8 mouse cellular contexts compared by ENCODE assay signal in the genomic region with DNA sequence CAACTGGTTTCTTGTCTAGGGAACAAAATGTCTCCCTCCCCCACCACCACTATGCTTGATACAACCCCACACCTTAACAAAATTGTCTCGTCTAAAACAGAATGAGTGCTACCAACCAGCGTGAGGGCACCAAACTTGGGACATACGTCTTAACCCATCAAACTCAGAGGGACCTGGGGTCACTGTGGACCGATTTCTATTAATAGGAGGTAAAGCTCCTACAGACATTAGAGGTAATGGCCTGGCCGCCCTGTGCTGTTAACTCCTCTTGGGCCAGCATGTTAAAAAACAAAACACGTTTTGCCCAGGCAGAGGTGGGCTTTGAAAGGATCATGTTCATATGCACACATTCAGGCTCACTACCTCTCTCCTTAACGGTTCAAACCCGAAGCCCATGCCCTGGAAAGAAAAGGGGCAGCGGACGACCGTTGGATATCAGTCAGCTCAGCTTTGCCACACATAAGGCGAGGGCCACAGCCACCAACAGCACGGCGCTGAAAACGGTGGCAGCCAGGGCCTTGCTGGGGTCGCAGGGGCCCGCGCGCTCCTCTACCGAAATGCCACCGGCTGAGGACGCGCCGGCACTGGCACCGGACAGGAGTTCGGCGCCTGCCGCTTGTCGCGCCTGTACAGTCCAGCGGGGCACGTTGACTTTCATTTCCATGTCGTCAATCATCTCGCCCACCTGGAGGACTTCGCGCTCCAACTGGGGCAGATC. TPM values are rescaled to one million over a fixed set of nuclear protein-coding genes. Genes with fewer than 3 reads are reported as not detected.
DNase-seq lines count a peak whose midpoint lies in the region; ATAC-seq and TF ChIP-seq lines count a peak whose summit lies in the region.

No protein-coding gene starts in this region.

- peaks cover 46% of the 10 kb centered on the region for H3K27me3 ChIP-seq in kidney, embryonic 15.5 days
- peaks cover 21% of the 10 kb centered on the region for H3K27me3 ChIP-seq in embryonic facial prominence, embryonic 11.5 days (ENCODE audit: control insufficient read depth, insufficient read depth, low read length)
- H3K27me3 ChIP-seq in hindbrain, postnatal 0 days (ENCODE audit: insufficient read depth, low read length): peaks cover 13% of the 10 kb centered on the region
- peaks cover 25% of the 10 kb centered on the region for H3K27me3 ChIP-seq in myocyte (ENCODE audit: control insufficient read depth, insufficient read depth, insufficient read length)

- ATAC-seq in kidney, embryonic 15.5 days (replicated peaks; ENCODE audit: low FRiP score): no peak
- ATAC-seq in embryonic facial prominence, embryonic 11.5 days (replicated peaks; ENCODE audit: insufficient number of reproducible peaks, low FRiP score, low TSS enrichment, low read depth): no peak
- ATAC-seq in hindbrain, postnatal 0 days: no peak

- no peak for TF ChIP-seq CTCF in hindbrain, postnatal 0 days (IDR thresholded peaks at IDR 0.05; ENCODE audit: low read depth)

- peak overlapping the region; percentile 92 for H3K4me2 ChIP-seq in kidney, embryonic 15.5 days
- H3K4me2 ChIP-seq in embryonic facial prominence, embryonic 11.5 days (ENCODE audit: low read depth, low read length): peak overlapping the region; percentile 96
- H3K4me2 ChIP-seq in hindbrain, postnatal 0 days (ENCODE audit: low read depth, low read length): peak overlapping the region; percentile 95
- peak overlapping the region; percentile 99 for H3K4me2 ChIP-seq in myocyte (ENCODE audit: low read depth)

- H3K4me3 ChIP-seq in kidney, embryonic 15.5 days (replicated peaks): peak overlapping the region; percentile 92
- H3K4me3 ChIP-seq in embryonic facial prominence, embryonic 11.5 days (ENCODE audit: low read depth, low read length): peak overlapping the region; percentile 81
- peak overlapping the region; percentile 94 for H3K4me3 ChIP-seq in hindbrain, postnatal 0 days (ENCODE audit: low read length)
- H3K4me3 ChIP-seq in myocyte: peak overlapping the region; percentile 74

- H3K79me2 ChIP-seq in myocyte (ENCODE audit: control insufficient read depth, insufficient read depth): no peaks in the 10 kb centered on the region

- H3K4me1 ChIP-seq in kidney, embryonic 15.5 days: peaks cover 27% of the 10 kb centered on the region
- peaks cover 3% of the 10 kb centered on the region; the same call in 1 of the 2 replicates for H3K4me1 ChIP-seq in embryonic facial prominence, embryonic 11.5 days (ENCODE audit: control insufficient read depth, insufficient read depth, low read length)
- H3K4me1 ChIP-seq in hindbrain, postnatal 0 days (ENCODE audit: insufficient read depth, low read length): peaks cover 7% of the 10 kb centered on the region; the same call in 1 of the 2 replicates

- no peaks in the 10 kb centered on the region for H3K36me3 ChIP-seq in kidney, embryonic 15.5 days
- no peaks in the 10 kb centered on the region for H3K36me3 ChIP-seq in embryonic facial prominence, embryonic 11.5 days (replicated peaks; ENCODE audit: control insufficient read depth, insufficient read depth, low read depth, low read length)
- no peaks in the 10 kb centered on the region for H3K36me3 ChIP-seq in hindbrain, postnatal 0 days (ENCODE audit: insufficient read depth, low read length)
- no peaks in the 10 kb centered on the region for H3K36me3 ChIP-seq in myocyte (ENCODE audit: control insufficient read depth, insufficient read depth)

- peak overlapping the region; percentile 35; the same call in 1 of the 2 replicates for H3K9ac ChIP-seq in kidney, embryonic 15.5 days
- H3K9ac ChIP-seq in embryonic facial prominence, embryonic 11.5 days (replicated peaks; ENCODE audit: low read length): peak overlapping the region; percentile 39
- H3K9ac ChIP-seq in hindbrain, postnatal 0 days (replicated peaks; ENCODE audit: low read length): peak overlapping the region; percentile 40

- H3K9me3 ChIP-seq in kidney, embryonic 15.5 days (replicated peaks): no peaks in the 10 kb centered on the region
- no peaks in the 10 kb centered on the region for H3K9me3 ChIP-seq in embryonic facial prominence, embryonic 11.5 days (replicated peaks; ENCODE audit: control insufficient read depth, low read length)
- H3K9me3 ChIP-seq in hindbrain, postnatal 0 days (ENCODE audit: low read length): no peaks in the 10 kb centered on the region

- H3ac ChIP-seq in myocyte (ENCODE audit: control insufficient read depth, insufficient read length): no peak overlapping the region

- DNase-seq in kidney, postnatal 25 days: no peak
- peak; percentile 2 for DNase-seq in embryonic facial prominence, embryonic 11.5 days (ENCODE audit: low spot score)
- DNase-seq in hindbrain, postnatal 0 days (ENCODE audit: low spot score): no peak
- no peak for DNase-seq in right cerebral cortex, postnatal 14 days
- DNase-seq in layer of hippocampus, adult 9-11 months: no peak
- DNase-seq in layer of hippocampus, postnatal 25 days (ENCODE audit: extremely low spot score in 1 of 2, low spot score in 1 of 2): no peak

- H3K27ac ChIP-seq in kidney, embryonic 15.5 days: no peak overlapping the region
- no peak overlapping the region for H3K27ac ChIP-seq in embryonic facial prominence, embryonic 11.5 days (replicated peaks; ENCODE audit: low read depth, low read length)
- no peak overlapping the region for H3K27ac ChIP-seq in hindbrain, postnatal 0 days

- no peak for TF ChIP-seq POLR2A in myocyte (IDR thresholded peaks at IDR 0.05; ENCODE audit: insufficient read length, low read depth)

- WGBS in kidney, embryonic 15.5 days: 5% methylated on average over 36 of the region's 36 CpGs
- WGBS in embryonic facial prominence, embryonic 11.5 days: 5% methylated on average over 36 of the region's 36 CpGs
- 5% methylated on average over 35 of the region's 36 CpGs for WGBS in hindbrain, postnatal 0 days

TF ChIP-seq in myocyte, 11 proteins besides CTCF, POLR2A, EP300 and RAD21:
- TF ChIP-seq E2F4 (IDR thresholded peaks at IDR 0.05; ENCODE audit: insufficient read depth) (no peak), USF1 (IDR thresholded peaks at IDR 0.05; ENCODE audit: low read depth) (no peak), CEBPB (IDR thresholded peaks at IDR 0.05; ENCODE audit: insufficient read depth, poor library complexity, severe bottlenecking) (no peak), SRF (IDR thresholded peaks at IDR 0.05; ENCODE audit: control insufficient read depth, insufficient read length, low read depth) (no peak), MAX (IDR thresholded peaks at IDR 0.05; ENCODE audit: low read depth) (no peak), TCF3 (IDR thresholded peaks at IDR 0.05; ENCODE audit: insufficient read length, low read depth) (no peak)

RNA-seq across cellular contexts. Expression of gene Rgs9bp, which starts 1.2 kb away (rescaled TPM):
- 0.23 TPM in 2 replicates for polyA plus RNA-seq in kidney, embryonic 15.5 days (2015; fragmentation: Nextera tagmentation; extraction: Ambion mirVana)
- 0.07 and 0.14 TPM in 2 replicates for polyA plus RNA-seq in embryonic facial prominence, embryonic 11.5 days (2014; fragmentation: Nextera tagmentation; extraction: Ambion mirVana)
- total RNA-seq in hindbrain, postnatal 0 days (2014; rRNA removed): 0.22 and 0.26 TPM in 2 replicates
- 0.03 and 0.06 TPM in 2 replicates for polyA plus RNA-seq in hindbrain, postnatal 0 days (2015; fragmentation: Nextera tagmentation; extraction: Ambion mirVana)
- not detected for polyA plus RNA-seq in myocyte (2012; fragmentation: generic; extraction: Trizol)
- total RNA-seq in layer of hippocampus, postnatal 25 days (2021): under 1 TPM; 0.30 to 0.31 TPM

RNA-seq across cellular contexts. Expression of gene Ankrd27, which starts 1.8 kb away (rescaled TPM):
- 34.3 and 38.7 TPM in 2 replicates for polyA plus RNA-seq in kidney, embryonic 15.5 days (2015; fragmentation: Nextera tagmentation; extraction: Ambion mirVana)
- 31.5 and 36.4 TPM in 2 replicates for polyA plus RNA-seq in embryonic facial prominence, embryonic 11.5 days (2014; fragmentation: Nextera tagmentation; extraction: Ambion mirVana)
- 15.6 and 19.7 TPM in 2 replicates for total RNA-seq in hindbrain, postnatal 0 days (2014; rRNA removed)
- 12.0 and 15.1 TPM in 2 replicates for polyA plus RNA-seq in hindbrain, postnatal 0 days (2015; fragmentation: Nextera tagmentation; extraction: Ambion mirVana)
- 13.0 TPM for polyA plus RNA-seq in myocyte (2012; fragmentation: generic; extraction: Trizol)
- 10 to 100 TPM; 31.6 to 40.0 TPM for total RNA-seq in layer of hippocampus, postnatal 25 days (2021)

RNA-seq across cellular contexts. Expression of gene Nudt19, which starts 28.1 kb away (rescaled TPM):
- 66.6 and 68.0 TPM in 2 replicates for polyA plus RNA-seq in kidney, embryonic 15.5 days (2015; fragmentation: Nextera tagmentation; extraction: Ambion mirVana)
- 49.1 TPM in 2 replicates for polyA plus RNA-seq in embryonic facial prominence, embryonic 11.5 days (2014; fragmentation: Nextera tagmentation; extraction: Ambion mirVana)
- 57.4 and 58.5 TPM in 2 replicates for total RNA-seq in hindbrain, postnatal 0 days (2014; rRNA removed)
- 133 and 144 TPM in 2 replicates for polyA plus RNA-seq in hindbrain, postnatal 0 days (2015; fragmentation: Nextera tagmentation; extraction: Ambion mirVana)
- 18.3 TPM for polyA plus RNA-seq in myocyte (2012; fragmentation: generic; extraction: Trizol)
- total RNA-seq in layer of hippocampus, postnatal 25 days (2021): 10 to 100 TPM; 65.8 to 73.0 TPM

RNA-seq across cellular contexts. Expression of gene Tdrd12, which starts 46.7 kb away (rescaled TPM):
- 0.23 and 0.43 TPM in 2 replicates for polyA plus RNA-seq in kidney, embryonic 15.5 days (2015; fragmentation: Nextera tagmentation; extraction: Ambion mirVana)
- 0.48 TPM in 1 of 2 replicates, not detected in the other for polyA plus RNA-seq in embryonic facial prominence, embryonic 11.5 days (2014; fragmentation: Nextera tagmentation; extraction: Ambion mirVana)
- total RNA-seq in hindbrain, postnatal 0 days (2014; rRNA removed): 0.07 and 0.68 TPM in 2 replicates
- polyA plus RNA-seq in hindbrain, postnatal 0 days (2015; fragmentation: Nextera tagmentation; extraction: Ambion mirVana): 0.91 and 1.2 TPM in 2 replicates
- not detected for polyA plus RNA-seq in myocyte (2012; fragmentation: generic; extraction: Trizol)
- under 1 TPM; 0.39 to 0.89 TPM for total RNA-seq in layer of hippocampus, postnatal 25 days (2021)
